Mouse (Mus musculus) thymus, postnatal 0 days (tissue): ENCODE results near the gene 1700001L19Rik. TPM values are rescaled to one million over a fixed set of nuclear protein-coding genes. Genes with fewer than 3 reads are reported as not detected.

Experiments used
- DNase-seq: peaks from one replicate; pipeline ENCODE4 v3.0.0-alpha.2; 2015; ENCODE audit warnings: low spot score
- polyA plus RNA-seq: library from polyadenylated mRNA; unstranded; fragments of >200 nt; fragmentation: Nextera tagmentation; extraction: Ambion mirVana; gene quantifications from 2 replicates; pipeline ENCODE4 v1.2.1, GENCODE M21; 2015

1700001L19Rik gene
- polyA plus RNA-seq, 1 experiment from 2014 or later: 0.10 TPM

GRCm38 (mm10) chr13:68607652-68608405 lies 10.6 kb downstream of the 1700001L19Rik start:
- DNase-seq: no peak

GRCm38 (mm10) chr13:68622792-68623191 lies 25.6 kb downstream of the 1700001L19Rik start:
- DNase-seq: no peak

GRCm38 (mm10) chr13:68627041-68627440 lies 29.8 kb downstream of the 1700001L19Rik start:
- DNase-seq: no peak

- no peak for DNase-seq
Measured at GRCm38 (mm10) chr13:68642786-68643185, 45.6 kb downstream of the 1700001L19Rik start.

Other genes starting within 250 kb of the 1700001L19Rik start
- gene Mtrr, start 15.3 kb upstream of the 1700001L19Rik start, polyA plus RNA-seq: 15.1 and 16.7 TPM in 2 replicates
- 27.0 and 30.3 TPM in 2 replicates for gene Fastkd3, start 15.2 kb upstream of the 1700001L19Rik start, polyA plus RNA-seq